Mouse (Mus musculus) right cerebral cortex, postnatal 36 days (tissue): ENCODE data around the gene Slc2a4.
"Not testable (repeated sequence)": the region's sequence is repeated elsewhere in the genome, so short reads cannot be mapped to it uniquely, and the experiment has no call there.

ENCODE experiments used
- DNase-seq, 2 experiments: peaks; one replicate each; pipeline ENCODE4 v3.0.0; 2022; ENCODE audit warnings: low spot score in 2 of 2, mixed read lengths in 1 of 2

Gene Slc2a4

GRCm38 (mm10) chr11:69970775-69971174, 22.8 kb upstream of the Slc2a4 start:
- DNase-seq, result no peak

GRCm38 (mm10) chr11:69970222-69970621, 22.2 kb upstream of the Slc2a4 start:
- no peak for DNase-seq

DNA sequence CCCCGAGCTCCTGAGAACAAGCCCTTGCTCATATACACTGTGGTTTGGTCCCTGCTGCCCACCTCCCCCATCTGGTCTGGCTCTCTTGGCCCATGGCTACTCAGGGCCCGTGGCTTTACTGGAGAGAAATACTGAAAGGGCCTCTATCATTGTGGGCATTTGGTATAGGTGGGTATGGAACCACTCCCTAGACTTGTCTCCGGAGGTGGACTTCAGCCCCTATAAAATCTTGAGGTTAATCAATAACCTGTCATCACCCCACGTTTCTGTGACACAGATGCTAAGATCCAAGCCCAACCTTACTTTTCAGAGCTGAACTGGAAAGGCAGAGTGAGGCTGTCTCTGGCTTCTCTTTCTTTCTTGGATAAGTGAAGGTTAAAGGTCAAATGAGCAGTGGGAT, 20.8 kb upstream of the Slc2a4 start:
- no peak for DNase-seq

GRCm38 (mm10) chr11:69966860-69967517, 19.0 kb upstream of the Slc2a4 start:
- DNase-seq, result no peak

DNA sequence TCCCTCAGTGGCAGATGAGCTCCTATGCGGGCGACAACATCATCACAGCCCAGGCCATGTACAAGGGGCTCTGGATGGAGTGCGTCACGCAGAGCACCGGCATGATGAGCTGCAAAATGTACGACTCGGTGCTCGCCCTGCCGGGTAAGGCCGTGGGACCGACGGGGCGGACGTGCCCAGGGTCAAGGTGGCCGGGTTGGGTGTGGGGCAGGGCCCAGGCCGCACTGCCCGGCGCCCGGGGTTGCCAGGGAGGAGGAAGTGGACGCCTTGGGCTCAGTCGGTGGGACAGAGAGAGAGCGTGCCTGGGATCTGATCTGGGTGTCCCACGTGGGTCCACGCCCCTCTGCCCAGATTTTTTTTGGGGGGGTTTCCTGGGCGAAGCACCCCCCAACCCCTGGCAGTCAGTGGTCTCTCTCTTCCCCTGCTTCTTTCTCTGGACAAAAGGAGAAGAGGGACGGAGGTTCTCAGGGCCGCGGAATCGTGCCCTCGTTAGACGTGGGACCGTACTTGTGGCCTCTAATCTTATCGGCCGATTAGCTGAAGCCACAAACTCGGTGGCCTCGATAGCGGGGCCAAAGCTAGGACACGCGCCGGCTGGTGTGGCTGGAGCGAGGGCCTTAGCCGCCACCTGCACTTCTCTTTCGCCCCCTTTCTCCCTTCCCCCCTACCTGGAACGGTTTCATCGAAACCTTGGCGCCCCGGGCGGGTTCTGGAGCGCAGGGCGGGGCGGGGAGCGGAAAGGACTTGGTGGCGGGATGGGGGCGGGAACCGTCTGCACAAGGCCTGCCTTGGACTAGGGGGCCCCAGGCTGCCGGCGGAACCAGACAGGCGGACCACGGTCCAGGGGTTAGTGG, 18.2 kb upstream of the Slc2a4 start:
- DNase-seq, result no peak

GRCm38 (mm10) chr11:69965271-69966005, 17.4 kb upstream of the Slc2a4 start:
- DNase-seq, result no peak

GRCm38 (mm10) chr11:69964650-69965270, 16.8 kb upstream of the Slc2a4 start, which contains the start of gene Cldn7:
Gene Cldn7 (plus strand): TSS chr11:69964779.
- DNase-seq, result no peak

GRCm38 (mm10) chr11:69961841-69962240, 13.9 kb upstream of the Slc2a4 start:
- DNase-seq, result no peak

GRCm38 (mm10) chr11:69960616-69961015, 12.6 kb upstream of the Slc2a4 start:
- DNase-seq, result no peak

GRCm38 (mm10) chr11:69956218-69956617, 8.2 kb upstream of the Slc2a4 start:
- no peak for DNase-seq

- DNase-seq, result not testable (repeated sequence)
These were observed 7.6 kb upstream of the Slc2a4 start for GRCm38 (mm10) chr11:69955618-69956017.

GRCm38 (mm10) chr11:69953267-69953915, 5.4 kb upstream of the Slc2a4 start:
- no peak for DNase-seq

DNA sequence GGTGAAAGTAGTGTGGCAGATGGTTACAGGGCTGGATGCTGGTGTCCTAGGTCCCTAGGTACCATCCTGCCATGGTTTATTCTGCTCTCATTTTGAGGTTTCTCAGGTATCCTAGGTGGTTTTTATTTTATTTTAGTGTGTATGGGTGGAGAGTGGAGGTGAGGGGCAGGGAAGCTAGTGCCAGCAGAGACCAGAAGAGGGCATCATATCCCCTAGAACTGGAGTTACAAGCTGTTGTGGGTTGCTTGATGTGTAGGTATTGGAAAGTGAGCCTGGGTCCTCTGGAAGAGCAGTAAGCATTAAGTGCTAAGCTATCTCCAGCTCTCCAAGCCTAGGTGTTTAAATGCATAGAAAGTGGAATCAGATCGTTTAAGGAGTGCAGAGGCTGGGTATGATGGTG, 4.3 kb upstream of the Slc2a4 start:
- no peak for DNase-seq

DNA sequence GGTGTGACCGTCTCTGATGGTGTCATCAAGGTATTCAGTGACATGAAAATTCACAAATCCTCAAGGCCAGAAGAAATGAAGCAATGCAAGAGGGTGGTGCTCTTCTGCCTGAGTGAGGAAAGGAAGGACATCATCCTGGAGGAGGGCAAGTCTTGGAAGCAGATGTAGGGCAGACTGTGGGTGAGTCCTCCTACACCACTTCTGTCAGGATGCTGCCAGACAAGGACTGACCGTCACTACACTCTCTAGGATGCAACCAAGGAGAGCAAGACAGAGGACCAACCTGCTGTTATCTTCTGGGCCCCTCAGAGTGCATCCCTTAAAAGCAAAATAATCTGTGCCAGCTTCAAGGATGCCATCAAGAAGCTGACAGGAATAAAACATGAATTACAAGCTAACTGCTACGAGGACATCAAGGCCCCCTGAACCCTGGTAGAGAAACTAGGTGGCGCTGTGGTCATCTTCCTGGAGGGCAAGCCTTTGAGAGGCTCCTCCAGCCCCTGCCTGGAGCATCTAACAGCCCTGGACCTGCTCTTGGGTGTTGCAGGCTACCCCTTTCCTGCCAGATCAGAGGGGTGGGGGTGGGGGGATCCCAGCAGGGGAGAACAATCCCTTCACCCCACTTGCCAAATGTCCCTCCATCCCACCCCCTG, 2.9 kb upstream of the Slc2a4 start:
- no peak for DNase-seq

GRCm38 (mm10) chr11:69948763-69949150, 769 bp upstream of the Slc2a4 start:
- DNase-seq, result no peak

- DNase-seq, result no peak
These were observed 487 bp downstream of the Slc2a4 start for GRCm38 (mm10) chr11:69947337-69948065.

DNA sequence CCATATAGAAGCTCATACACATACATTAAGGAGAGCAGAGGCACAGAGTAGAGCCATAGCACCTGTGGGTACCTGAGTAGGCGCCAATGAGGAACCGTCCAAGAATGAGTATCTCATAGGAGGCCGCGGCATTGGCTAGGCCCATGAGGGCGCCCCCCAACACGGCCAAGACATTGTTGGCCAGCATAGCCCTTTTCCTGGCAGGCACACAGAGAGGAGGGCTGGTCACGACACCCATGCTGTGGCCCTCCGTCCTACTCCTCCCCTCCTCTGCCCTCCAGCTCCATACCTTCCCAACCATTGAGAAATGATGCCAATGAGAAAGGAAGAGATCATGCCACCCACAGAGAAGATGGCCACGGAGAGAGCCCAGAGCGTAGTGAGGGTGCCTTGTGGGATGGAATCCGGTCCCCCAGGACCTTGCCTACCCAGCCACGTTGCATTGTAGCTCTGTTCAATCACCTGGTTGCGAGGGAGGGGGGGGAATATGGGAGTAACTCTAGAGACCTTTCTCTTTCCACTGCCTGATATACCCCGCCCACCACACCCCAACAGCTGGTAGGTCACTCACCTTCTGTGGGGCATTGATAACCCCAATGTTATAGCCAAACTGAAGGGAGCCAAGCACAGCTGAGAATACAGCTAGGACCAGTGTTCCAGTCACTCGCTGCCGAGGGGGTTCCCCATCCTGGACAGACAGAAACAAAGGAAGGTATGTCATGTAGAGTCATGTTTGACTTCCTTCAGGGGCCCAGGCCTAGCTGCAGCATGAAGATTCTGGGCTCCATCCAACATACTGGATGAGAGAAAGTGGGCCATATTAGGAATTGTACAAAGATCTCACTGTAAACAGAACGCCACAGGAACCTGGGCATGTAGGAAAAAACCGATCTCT, 1.7 kb downstream of the Slc2a4 start:
- no peak for DNase-seq

DNA sequence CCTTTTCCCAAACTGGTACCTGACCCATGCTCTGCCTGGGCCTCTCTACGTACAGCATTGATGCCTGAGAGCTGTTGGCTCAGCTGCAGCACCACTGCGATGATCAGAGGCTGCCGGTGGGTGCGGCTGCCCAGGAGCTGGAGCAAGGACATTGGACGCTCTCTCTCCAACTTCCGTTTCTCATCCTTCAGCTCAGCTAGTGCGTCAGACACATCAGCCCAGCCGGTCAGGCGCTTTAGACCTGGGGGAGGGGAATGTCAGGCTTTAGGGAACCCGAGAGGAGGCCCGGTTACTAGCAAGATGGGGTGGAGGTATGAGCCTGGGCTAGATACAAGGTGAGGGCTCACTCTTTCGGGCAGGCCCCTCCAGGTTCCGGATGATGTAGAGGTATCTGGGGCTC, 2.8 kb downstream of the Slc2a4 start:
- no peak for DNase-seq

DNA sequence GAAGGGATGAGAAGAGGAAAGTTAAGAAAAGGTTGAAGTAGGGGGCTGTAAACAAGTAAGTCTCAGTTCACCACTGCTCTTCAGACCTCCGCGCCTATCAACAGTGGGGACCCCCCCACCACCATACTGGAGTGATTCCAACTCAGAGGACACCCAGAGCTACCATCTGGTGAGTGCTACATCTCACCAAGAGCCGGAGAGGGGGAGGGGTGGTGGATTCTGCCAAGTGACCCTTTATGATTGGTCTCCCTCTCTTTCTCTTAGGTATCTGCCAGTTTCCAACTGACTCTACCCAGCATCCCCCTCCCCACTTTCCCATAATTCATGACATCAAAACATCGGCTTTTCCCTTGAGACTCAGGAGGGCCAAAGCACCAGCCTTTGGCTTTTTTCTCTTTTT, 7.0 kb downstream of the Slc2a4 start:
- DNase-seq, result no peak
